Mouse (Mus musculus): ENCODE results near the gene Tiparp. TPM values are rescaled to one million over a fixed set of nuclear protein-coding genes. Genes with fewer than 3 reads are reported as not detected.

Tiparp gene
- total and polyA plus RNA-seq, 3 experiments, result 9.6 to 25.1 (median 13.7) TPM

GRCm38 (mm10) chr3:65551065-65551464 lies 22.9 kb downstream of the Tiparp start:
- dilution Hi-C loops (cut with MboI; ENCODE audit: extremely low pct_ligation_motif_present, extremely low pct_unique_long_range_greater_than_20kb, low sequenced_read_pairs), result no loop called here
- no peak overlapping the region for H3K27ac ChIP-seq (ENCODE audit: insufficient read depth, low read depth)

GRCm38 (mm10) chr3:65554633-65555032 lies 26.4 kb downstream of the Tiparp start:
- H3K27me3 ChIP-seq (replicated peaks), result no peaks in the 10 kb centered on the region
- no peak for DNase-seq (ENCODE audit: extremely low read depth)
- peaks cover 9 to 46% of the 10 kb centered on the region in 2 experiments for H3K36me3 ChIP-seq (replicated peaks in 1 of 2; ENCODE audit: control insufficient read depth in 1 of 2, insufficient read depth in 1 of 2, low read length in 1 of 2)
- peaks cover 0 to 7% of the 10 kb centered on the region in 2 experiments; a peak in 1 of 4 replicates for H3K4me1 ChIP-seq (ENCODE audit: control insufficient read depth in 1 of 2, insufficient read depth in 2 of 2)
- H3K4me2 ChIP-seq (ENCODE audit: insufficient read depth, low read depth, poor library complexity, severe bottlenecking), result no peak overlapping the region
- in situ Hi-C loops (cut with MboI; ENCODE audit: low pct_ligation_motif_present, low pct_unique_long_range_greater_than_20kb, low sequenced_read_pairs), result no loop called here
- TF ChIP-seq NELFE (IDR thresholded peaks at IDR 0.05; ENCODE audit: low read depth, low read length) (no peak), ZC3H11A (IDR thresholded peaks at IDR 0.05; ENCODE audit: low read depth, low read length) (no peak), JUND (conservative IDR thresholded peaks at IDR 0.05; ENCODE audit: low read depth, low read length) (no peak), GABPA (IDR thresholded peaks at IDR 0.05; ENCODE audit: insufficient replicate concordance, low read depth, low read length) (no peak), ELF1 (IDR thresholded peaks at IDR 0.05; ENCODE audit: low read depth, low read length) (no peak), RCOR1 (conservative IDR thresholded peaks at IDR 0.05; ENCODE audit: low read depth, low read length) (no peak), SMC3 (IDR thresholded peaks at IDR 0.05; ENCODE audit: low read depth, low read length) (no peak), RAD21 (IDR thresholded peaks at IDR 0.05; ENCODE audit: low read depth, low read length) (no peak), SIN3A (IDR thresholded peaks at IDR 0.05; ENCODE audit: low read length) (no peak), IRF4 (IDR thresholded peaks at IDR 0.05; ENCODE audit: low read depth, low read length) (no peak), EP300 (IDR thresholded peaks at IDR 0.05; ENCODE audit: low read length) (no peak), MAZ (IDR thresholded peaks at IDR 0.05; ENCODE audit: low read depth, low read length) (no peak), MYC (IDR thresholded peaks at IDR 0.05; ENCODE audit: low read depth, low read length) (no peak), KAT2A (IDR thresholded peaks at IDR 0.05; ENCODE audit: insufficient replicate concordance, low read length) (no peak), USF2 (conservative IDR thresholded peaks at IDR 0.05; ENCODE audit: low read depth, low read length) (no peak)
- H3K9ac ChIP-seq (ENCODE audit: insufficient read depth, low read depth), result no peak overlapping the region
- H3K79me2 ChIP-seq (replicated peaks; ENCODE audit: control insufficient read depth, extremely low read depth, insufficient read depth, poor library complexity, severe bottlenecking), result 0 out of 2 replicates have a peak, but pooled peaks cover 3% of the 10 kb centered on the region
- dilution Hi-C loops (cut with MboI; ENCODE audit: extremely low pct_ligation_motif_present, extremely low pct_unique_long_range_greater_than_20kb, low sequenced_read_pairs), result no loop called here
- no peak overlapping the region for H3K4me3 ChIP-seq (replicated peaks in 1 of 3; ENCODE audit: low read depth in 2 of 3, low read length in 2 of 3, poor library complexity in 1 of 3)
- no peak overlapping the region for H3K27ac ChIP-seq (ENCODE audit: insufficient read depth, low read depth)
- no peaks in the 10 kb centered on the region for H3K9me3 ChIP-seq (replicated peaks; ENCODE audit: low read length)

More at GRCm38 (mm10) chr3:65551065-65551464, 22.9 kb downstream of the Tiparp start:
- Histone ChIP-seq H3K4me2 (ENCODE audit: insufficient read depth, low read depth, poor library complexity, severe bottlenecking) (no peak overlapping the region), H3K9me3 (replicated peaks; ENCODE audit: low read length) (no peaks in the 10 kb centered on the region), H3K79me2 (replicated peaks; ENCODE audit: control insufficient read depth, extremely low read depth, insufficient read depth, poor library complexity, severe bottlenecking) (0 out of 2 replicates have a peak, but pooled peaks cover 3% of the 10 kb centered on the region), H3K36me3 (replicated peaks in 1 of 2; ENCODE audit: control insufficient read depth in 1 of 2, insufficient read depth in 1 of 2, low read length in 1 of 2) (peaks cover 14 to 51% of the 10 kb centered on the region in 2 experiments), H3K9ac (ENCODE audit: insufficient read depth, low read depth) (no peak overlapping the region), H3K27me3 (replicated peaks) (no peaks in the 10 kb centered on the region), H3K4me3 (replicated peaks in 1 of 3; ENCODE audit: low read depth in 2 of 3, low read length in 2 of 3, poor library complexity in 1 of 3) (no peak overlapping the region), H3K4me1 (ENCODE audit: control insufficient read depth in 1 of 2, insufficient read depth in 2 of 2) (peaks cover 0 to 7% of the 10 kb centered on the region in 2 experiments; a peak in 2 of 4 replicates)
- TF ChIP-seq MAFK (IDR thresholded peaks at IDR 0.05; ENCODE audit: insufficient replicate concordance, low read length) (no peak), ZC3H11A (IDR thresholded peaks at IDR 0.05; ENCODE audit: low read depth, low read length) (no peak), CHD1 (IDR thresholded peaks at IDR 0.05; ENCODE audit: low read depth, low read length) (no peak), USF1 (IDR thresholded peaks at IDR 0.05; ENCODE audit: low read depth, low read length) (no peak), ZKSCAN1 (IDR thresholded peaks at IDR 0.05; ENCODE audit: borderline replicate concordance, low read depth, low read length) (no peak), ZNF384 (IDR thresholded peaks at IDR 0.05; ENCODE audit: low read depth, low read length) (no peak), POLR2AphosphoS2 (IDR thresholded peaks at IDR 0.05; ENCODE audit: low read depth, low read length) (no peak), TCF12 (IDR thresholded peaks at IDR 0.05; ENCODE audit: low read depth, low read length) (no peak), HCFC1 (IDR thresholded peaks at IDR 0.05; ENCODE audit: low read depth, low read length) (no peak), JUN (IDR thresholded peaks at IDR 0.05; ENCODE audit: insufficient read depth, low read depth, low read length) (no peak), SIN3A (IDR thresholded peaks at IDR 0.05; ENCODE audit: low read length) (no peak)
- in situ Hi-C loops (cut with MboI; ENCODE audit: low pct_ligation_motif_present, low pct_unique_long_range_greater_than_20kb, low sequenced_read_pairs), result no loop called here
- DNase-seq (ENCODE audit: extremely low read depth), result no peak

Data from CH12.LX (cell line).